Mouse (Mus musculus): ENCODE measurements around the gene BC024978.
A peak's percentile ranks its signal among the peaks of the same experiment; 100 is the strongest.

BC024978 gene

GRCm38 (mm10) chr7:27195681-27196611, at the start of gene BC024978, which contains the start of gene Snrpa:
Gene BC024978 (plus strand): TSS chr7:27195781.
Gene Snrpa (minus strand): TSS chr7:27196271.
- peak; percentile 92 for DNase-seq

DNA sequence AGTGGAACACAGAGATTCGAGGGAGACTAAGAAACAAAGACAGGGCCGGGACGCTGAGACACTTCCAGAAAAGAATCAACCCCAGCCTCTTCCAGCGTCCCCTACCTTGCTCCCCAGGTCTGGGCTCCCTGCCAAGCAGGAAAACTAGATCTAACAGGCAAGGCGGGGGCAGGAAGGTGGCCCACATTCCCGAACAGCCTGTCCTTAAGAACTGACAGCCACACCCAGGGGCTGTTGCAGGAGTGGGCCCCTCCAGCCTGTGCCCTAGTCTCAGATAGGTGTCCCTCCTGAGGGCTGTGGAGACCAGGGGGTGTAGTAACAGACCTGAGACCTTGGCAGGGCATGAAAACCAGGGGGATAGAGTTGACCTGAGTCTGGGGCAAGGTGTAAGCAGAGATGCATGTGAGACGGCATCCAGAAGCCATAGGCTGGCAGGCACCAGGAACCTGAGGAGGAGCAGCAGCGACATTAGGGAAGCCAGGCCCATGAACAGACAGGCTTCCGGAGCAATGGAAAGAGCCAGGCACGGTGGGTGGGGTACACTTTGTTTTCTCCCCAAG, 42.3 kb upstream of the BC024978 start, which contains the start of gene Cyp2t4:
Cyp2t4 (plus strand) TSS at position 510 of the 560 bp plus-strand sequence.
- no peak for DNase-seq

DNA sequence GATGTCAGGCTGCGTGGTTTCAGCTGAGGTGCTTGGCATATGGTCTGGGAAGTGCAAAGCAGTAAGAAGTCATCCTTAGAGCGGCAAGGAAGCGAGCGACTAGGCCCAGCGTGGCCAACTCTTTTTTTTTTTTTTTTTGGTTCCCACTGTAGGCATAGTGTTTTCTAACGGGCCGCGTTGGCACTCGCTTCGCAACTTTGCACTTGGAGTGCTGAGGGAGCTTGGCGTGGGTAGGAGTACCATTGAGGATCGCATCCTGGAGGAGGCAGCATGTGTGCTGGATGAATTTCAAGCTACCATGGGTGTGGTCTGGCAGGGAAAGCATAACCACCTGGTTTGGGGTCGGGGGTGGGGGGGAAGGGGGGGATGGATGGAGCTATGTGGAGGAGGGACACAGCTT, 39.6 kb upstream of the BC024978 start:
- no peak for DNase-seq

- DNase-seq, result no peak
Observed at GRCm38 (mm10) chr7:27158171-27158570, 37.4 kb upstream of the BC024978 start.

GRCm38 (mm10) chr7:27159256-27159655, 36.3 kb upstream of the BC024978 start:
- no peak for DNase-seq

- DNase-seq, result peak; percentile 91
Observed at GRCm38 (mm10) chr7:27159882-27160281, 35.7 kb upstream of the BC024978 start.

DNA sequence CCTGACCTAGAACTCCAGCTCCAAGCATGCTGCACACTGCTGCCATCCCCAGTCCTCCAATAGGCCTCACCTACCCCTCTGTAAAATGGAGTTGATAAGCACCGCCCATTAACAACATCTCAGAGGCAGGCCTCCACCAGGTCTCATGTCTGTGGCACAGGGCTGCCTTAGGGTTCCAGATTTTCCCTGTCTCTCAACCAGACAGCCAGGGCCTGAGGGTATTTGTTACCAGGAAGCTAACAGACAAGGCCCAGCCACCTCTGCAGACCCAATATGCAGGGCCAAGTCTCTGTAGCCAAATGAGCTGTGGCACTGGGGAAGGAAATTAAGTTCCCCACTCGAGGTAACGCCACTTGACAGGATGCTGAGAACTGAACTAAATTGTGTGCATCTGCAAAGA, 34.7 kb upstream of the BC024978 start:
- DNase-seq, result no peak

DNA sequence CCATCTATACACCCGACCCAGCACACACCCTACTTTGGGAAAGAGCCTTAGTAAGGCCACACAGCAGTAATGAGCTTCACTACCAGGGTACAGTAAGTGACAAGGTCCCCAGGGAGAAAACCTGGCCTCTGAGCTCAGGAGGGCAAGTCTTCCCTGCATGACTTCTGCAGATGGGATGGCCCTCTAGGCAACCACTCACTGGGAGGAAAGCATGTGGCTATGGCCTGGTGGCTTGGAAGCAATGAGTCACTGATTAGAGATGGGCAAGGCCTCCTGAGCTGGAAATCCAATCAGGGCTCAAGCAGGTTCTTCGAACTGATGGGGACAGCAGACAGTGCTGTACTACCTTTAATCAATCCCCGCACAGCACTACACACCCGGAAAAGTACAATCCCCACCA, 33.8 kb upstream of the BC024978 start:
- no peak for DNase-seq

DNA sequence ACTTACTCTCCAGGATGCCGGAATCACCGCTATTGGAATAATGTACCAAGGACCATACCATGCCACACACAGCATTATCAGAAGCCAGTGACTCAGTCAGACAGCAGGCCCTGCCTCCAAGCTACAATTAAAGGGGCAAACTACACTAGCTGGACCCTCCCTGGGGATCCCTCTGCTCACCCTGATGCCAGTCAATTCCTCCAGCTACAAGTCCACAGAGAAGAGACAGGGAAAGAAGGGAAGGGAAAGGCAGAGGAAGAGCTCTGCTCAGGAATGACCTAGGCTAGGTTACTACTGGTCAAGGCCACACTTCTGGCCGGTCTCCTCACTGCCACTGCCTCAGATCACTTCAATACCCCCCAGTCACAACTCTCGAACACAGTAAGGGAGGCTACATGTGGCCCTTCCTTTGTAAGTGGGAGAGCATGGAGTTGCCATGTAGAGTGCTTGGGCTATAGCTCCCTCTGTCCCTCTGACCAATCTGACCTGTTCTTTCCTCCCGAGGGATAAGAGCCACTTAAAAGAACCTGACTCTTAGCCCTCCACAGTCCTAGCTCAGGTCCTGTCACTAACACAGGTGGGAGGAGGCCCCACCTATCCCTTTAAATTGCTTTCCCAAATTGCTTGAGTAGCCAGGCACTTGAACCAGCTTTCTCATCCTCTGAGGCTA, 32.7 kb upstream of the BC024978 start:
- DNase-seq, result no peak

GRCm38 (mm10) chr7:27163450-27163805, 32.2 kb upstream of the BC024978 start:
- no peak for DNase-seq

GRCm38 (mm10) chr7:27164112-27164947, 31.3 kb upstream of the BC024978 start:
- no peak for DNase-seq

- DNase-seq, result no peak
Observed at GRCm38 (mm10) chr7:27165007-27165655, 30.4 kb upstream of the BC024978 start.

DNA sequence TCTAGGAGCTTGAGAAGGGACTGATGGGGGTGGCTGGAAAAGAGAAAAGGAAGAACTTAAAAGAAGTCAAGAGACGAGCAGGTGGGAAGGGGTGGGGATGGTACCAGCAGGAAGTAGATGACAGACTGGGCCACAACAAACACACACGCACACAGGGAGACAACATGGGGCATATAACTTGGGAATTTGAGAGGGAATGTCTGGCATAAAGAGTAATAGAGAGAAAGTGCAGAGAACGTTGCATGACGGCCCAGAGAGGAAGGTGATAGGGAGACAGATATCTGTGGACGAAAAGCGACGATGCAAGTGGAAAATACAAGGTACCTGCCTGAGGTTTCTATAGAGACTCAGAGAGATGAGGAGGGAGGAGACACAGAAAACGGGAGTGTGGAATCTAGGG, 29.9 kb upstream of the BC024978 start:
- DNase-seq, result peak; percentile 35

- DNase-seq, result peak; percentile 89
Observed at GRCm38 (mm10) chr7:27166229-27166613, 29.4 kb upstream of the BC024978 start.

DNA sequence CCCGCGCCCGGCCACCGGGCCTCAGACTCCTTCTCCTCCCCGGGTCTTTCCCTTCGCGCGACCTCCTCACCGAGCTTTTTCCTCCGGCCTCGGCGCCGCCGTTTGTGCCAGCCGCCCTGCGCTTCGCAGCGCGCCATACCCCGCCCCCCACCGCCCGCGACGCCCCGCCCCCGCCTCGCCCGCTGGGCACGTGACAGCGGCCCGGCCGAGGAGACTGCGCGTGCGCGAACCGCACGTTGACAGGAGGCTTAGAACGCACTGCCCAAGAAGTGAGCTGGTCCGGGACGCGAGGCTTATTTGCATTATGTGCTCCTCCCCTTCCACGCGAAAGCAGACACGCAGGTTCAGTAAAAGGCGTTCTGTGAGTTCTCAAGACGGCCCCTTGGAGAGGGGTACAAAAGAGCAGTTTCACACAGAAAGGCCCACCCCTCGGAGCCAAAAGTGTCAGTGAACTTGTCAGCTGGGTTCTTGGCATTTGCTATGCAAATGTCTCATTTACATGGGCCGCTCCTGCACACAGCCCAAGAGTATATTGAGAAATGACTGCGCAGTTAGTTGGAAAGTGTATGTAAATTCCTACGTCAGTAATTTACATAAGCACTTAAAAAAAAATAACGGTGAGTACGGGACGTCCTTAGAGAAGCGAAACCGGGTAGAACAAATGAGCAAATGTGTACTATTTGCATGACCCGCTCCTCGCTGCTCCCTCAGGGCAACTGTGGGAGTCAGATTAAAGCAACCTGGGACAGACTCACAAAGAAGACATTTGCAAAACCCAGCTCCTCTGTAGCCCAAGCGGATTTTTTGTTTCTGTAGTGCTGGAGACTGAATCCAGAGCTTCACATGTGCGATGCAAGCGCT, 28.7 kb upstream of the BC024978 start, which contains the start of gene Egln2:
Egln2 (minus strand) TSS at position 189 of the 861 bp plus-strand sequence.
- peak; percentile 95 for DNase-seq

DNA sequence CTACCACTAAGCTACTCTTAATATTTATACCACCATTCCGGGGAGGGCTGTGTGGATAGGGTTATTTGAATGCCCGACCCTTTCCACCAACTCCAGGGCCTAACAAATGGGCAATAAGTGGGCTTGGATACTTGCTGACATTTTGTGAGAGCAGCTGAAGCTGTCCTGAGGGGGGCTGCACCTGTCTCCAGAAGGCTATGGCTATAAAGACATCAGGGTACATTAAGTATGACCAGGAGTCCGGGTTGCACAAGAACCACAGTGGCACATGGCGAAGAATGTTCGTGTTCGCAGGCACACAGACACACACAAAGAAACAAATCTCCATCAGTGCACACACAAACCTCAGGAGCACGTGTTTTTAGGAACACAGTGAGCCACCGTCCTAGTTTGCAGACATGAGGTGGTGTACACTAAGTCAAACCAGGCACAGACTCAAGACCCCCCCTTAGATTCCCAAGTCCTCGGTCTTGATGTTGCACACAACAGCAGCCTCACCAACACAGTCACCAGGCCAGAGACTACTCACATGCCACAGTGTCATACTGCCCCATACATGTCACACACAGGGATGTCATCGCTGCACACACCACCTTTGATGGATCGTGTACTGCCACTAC, 28.0 kb upstream of the BC024978 start:
- no peak for DNase-seq

GRCm38 (mm10) chr7:27168371-27168770, 27.2 kb upstream of the BC024978 start:
- DNase-seq, result no peak

- DNase-seq, result no peak
Observed at GRCm38 (mm10) chr7:27170981-27171380, 24.6 kb upstream of the BC024978 start.

DNA sequence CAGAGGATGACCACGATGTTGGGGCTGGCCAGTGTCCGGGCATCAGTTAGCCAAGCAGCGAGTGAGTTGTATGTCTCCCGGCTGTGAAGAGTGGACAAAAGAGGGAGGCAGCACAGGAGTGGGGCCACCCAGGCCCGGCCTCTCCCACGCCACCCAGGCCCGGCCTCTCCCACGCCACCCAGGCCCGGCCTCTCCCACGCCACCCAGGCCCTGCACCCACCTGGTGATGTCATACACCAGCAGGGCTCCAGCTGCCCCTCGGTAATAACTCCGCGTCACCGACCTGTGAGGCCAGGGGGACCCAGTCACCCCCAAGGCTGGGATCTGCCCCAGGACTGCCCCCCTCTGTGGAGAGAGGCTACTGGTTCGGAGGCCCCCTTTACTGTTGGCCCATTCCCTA, 21.1 kb upstream of the BC024978 start:
- DNase-seq, result no peak

GRCm38 (mm10) chr7:27174896-27175295, 20.7 kb upstream of the BC024978 start:
- no peak for DNase-seq

GRCm38 (mm10) chr7:27177942-27178323, 17.6 kb upstream of the BC024978 start:
- DNase-seq, result no peak
